Mouse (Mus musculus) sigmoid colon, adult 10 weeks (tissue): Measurements from ENCODE around the gene Cfap100. TPM values are rescaled to one million over a fixed set of nuclear protein-coding genes. Genes with fewer than 3 reads are reported as not detected.

ENCODE experiments used
- polyA plus RNA-seq: library from polyadenylated mRNA; stranded (reverse); fragments of 350-450 nt; fragmentation: Illumina TruSeq; extraction: RNeasy Lipid Tissue Mini Kit (QIAGEN cat#74804); gene quantifications from one replicate; pipeline ENCODE4 v1.2.3, GENCODE M21; 2014; ENCODE audit warnings: low read depth, low replicate concordance

The Cfap100 gene
- not detected for polyA plus RNA-seq

GRCm38 (mm10) chr6:90428380-90428974 is at the start of gene Cfap100:
Gene Cfap100, minus strand, starts transcription at chr6:90428797.

GRCm38 (mm10) chr6:90462181-90462706 is 33.6 kb upstream of the Cfap100 start, which contains the start of gene Klf15:
Gene Klf15, plus strand, starts transcription at chr6:90462576.

GRCm38 (mm10) chr6:90368976-90369724 is 59.4 kb downstream of the Cfap100 start, which contains the start of gene Zxdc:
Gene Zxdc, plus strand, starts transcription at chr6:90369492.

Other genes starting within 250 kb of the Cfap100 start
- gene V1ra8, start 226.0 kb downstream of the Cfap100 start, polyA plus RNA-seq: not detected
- gene Vmn1r53, start 204.4 kb downstream of the Cfap100 start, polyA plus RNA-seq: not detected
- gene Vmn1r54, start 182.5 kb downstream of the Cfap100 start, polyA plus RNA-seq: not detected
- not detected for gene BC048671, start 127.6 kb downstream of the Cfap100 start, polyA plus RNA-seq
- gene Chst13, start 103.6 kb downstream of the Cfap100 start, polyA plus RNA-seq: not detected
- gene Uroc1, start 95.5 kb downstream of the Cfap100 start, polyA plus RNA-seq: not detected
- gene Zxdc, start 59.3 kb downstream of the Cfap100 start, polyA plus RNA-seq: 10.2 TPM
- gene Klf15, start 33.8 kb upstream of the Cfap100 start, polyA plus RNA-seq: 0.98 TPM
- gene Aldh1l1, start 57.6 kb upstream of the Cfap100 start, polyA plus RNA-seq: 8.2 TPM
- 0.19 TPM for gene Slc41a3, start 175.9 kb upstream of the Cfap100 start, polyA plus RNA-seq